8 mouse cellular contexts compared by ENCODE assay signal in the genomic region with DNA sequence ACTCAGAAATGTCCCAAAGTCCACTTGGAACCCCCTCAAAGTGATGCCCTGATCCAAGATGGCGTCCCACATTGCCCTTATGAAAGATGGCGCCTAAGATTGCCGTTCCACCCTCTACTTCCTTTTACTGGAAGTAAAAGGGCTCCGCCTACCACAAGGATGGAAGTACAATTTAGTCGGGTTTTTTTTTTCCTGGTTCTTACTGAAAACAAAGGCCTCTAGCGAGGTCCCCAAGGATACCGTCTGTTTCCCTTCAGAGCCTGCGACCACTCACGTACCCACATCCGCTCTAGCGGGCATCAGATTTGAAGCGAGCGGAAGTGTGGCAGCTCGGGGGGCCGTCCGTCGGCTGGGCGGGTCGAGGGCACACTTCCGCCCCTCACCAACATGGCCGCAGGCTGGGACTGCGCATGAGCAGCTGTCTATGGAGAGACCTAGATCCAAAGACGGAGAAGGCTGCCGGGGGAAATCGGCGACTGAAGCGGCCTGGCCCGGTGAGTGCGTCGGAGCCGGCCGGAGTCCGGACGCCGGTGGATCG. TPM values are rescaled to one million over a fixed set of nuclear protein-coding genes. Genes with fewer than 3 reads are reported as not detected.
DNase-seq lines count a peak whose midpoint lies in the region; ATAC-seq lines count a peak whose summit lies in the region.

A gene (plus strand): TSS at position 367 of the 538 bp plus-strand sequence.

- peak; percentile 89 for ATAC-seq in megakaryocyte progenitor cell, adult 5-6 weeks (replicated peaks; ENCODE audit: poor library complexity)

- DNase-seq in adipocyte (ENCODE audit: low spot score) = peak; percentile 95
- peak; percentile 98 for DNase-seq in embryo, embryonic 10 days (ENCODE audit: low spot score)
- peak; percentile 93 for DNase-seq in gastrocnemius, postnatal 10 days
- DNase-seq in induced T-regulatory cell, adult 2 months (ENCODE audit: low read depth) = peak; percentile 98
- DNase-seq in left cerebral cortex, adult 9 months (ENCODE audit: low spot score in 2 of 2) = peak; percentile 88 to 95
- DNase-seq in right cerebral cortex, postnatal 14 days = peak; percentile 94
- peak; percentile 92 to 94 for DNase-seq in urinary bladder, postnatal 36 days (ENCODE audit: low spot score in 2 of 2)

RNA-seq across cellular contexts. Expression of the gene that starts here (rescaled TPM):
- total RNA-seq in gastrocnemius, postnatal 10 days (2021) = 10 to 100 TPM; 31.5 to 32.4 TPM
- 16.3 and 17.1 TPM in 2 replicates for total RNA-seq in megakaryocyte progenitor cell, adult 5-6 weeks (2015)
- 61.3 and 64.3 TPM in 2 replicates for total RNA-seq in megakaryocyte progenitor cell, adult 5-6 weeks (2017)

Comparison
In these comparisons a context has a peak if more than half of its experiments do, and no peak if none do; other contexts are left out.
1. Peak in every context shown above with its lines: DNase-seq and ATAC-seq.